Mouse (Mus musculus) cerebellum, adult 9-11 months (tissue): Measurements from ENCODE around the gene Erc2.

Experiments
- DNase-seq: peaks from one replicate; pipeline ENCODE4 v3.0.0; 2022

The Erc2 gene

GRCm38 (mm10) chr14:27778982-27779701, 156.9 kb downstream of the Erc2 start:
- DNase-seq, result no peak

GRCm38 (mm10) chr14:27781221-27781620, 159.0 kb downstream of the Erc2 start:
- DNase-seq, result no peak

GRCm38 (mm10) chr14:27784826-27785225, 162.6 kb downstream of the Erc2 start:
- DNase-seq, result no peak

- no peak for DNase-seq
Measured at GRCm38 (mm10) chr14:27785562-27785961, 163.3 kb downstream of the Erc2 start.

- no peak for DNase-seq
Measured at GRCm38 (mm10) chr14:27789066-27789898, 167.1 kb downstream of the Erc2 start.

- no peak for DNase-seq
Measured at GRCm38 (mm10) chr14:27798184-27798934, 176.1 kb downstream of the Erc2 start.

GRCm38 (mm10) chr14:27800766-27801165, 178.5 kb downstream of the Erc2 start:
- DNase-seq, result no peak

GRCm38 (mm10) chr14:27803961-27804360, 181.7 kb downstream of the Erc2 start:
- DNase-seq, result no peak

- no peak for DNase-seq
Measured at GRCm38 (mm10) chr14:27805064-27805463, 182.8 kb downstream of the Erc2 start.

- peak; percentile 17 for DNase-seq
Measured at GRCm38 (mm10) chr14:27808080-27808479, 185.9 kb downstream of the Erc2 start.

GRCm38 (mm10) chr14:27808523-27809114, 186.4 kb downstream of the Erc2 start:
- DNase-seq, result no peak

GRCm38 (mm10) chr14:27810790-27811189, 188.6 kb downstream of the Erc2 start:
- no peak for DNase-seq

- no peak for DNase-seq
Measured at GRCm38 (mm10) chr14:27811649-27812048, 189.4 kb downstream of the Erc2 start.

- no peak for DNase-seq
Measured at GRCm38 (mm10) chr14:27815739-27816138, 193.5 kb downstream of the Erc2 start.

GRCm38 (mm10) chr14:27818986-27819385, 196.8 kb downstream of the Erc2 start:
- no peak for DNase-seq

- DNase-seq, result peak; percentile 45
Measured at GRCm38 (mm10) chr14:27821801-27822200, 199.6 kb downstream of the Erc2 start.

- DNase-seq, result no peak
Measured at GRCm38 (mm10) chr14:27822566-27822965, 200.3 kb downstream of the Erc2 start.

- no peak for DNase-seq
Measured at GRCm38 (mm10) chr14:27823048-27823447, 200.8 kb downstream of the Erc2 start.

- DNase-seq, result no peak
Measured at GRCm38 (mm10) chr14:27823897-27824296, 201.7 kb downstream of the Erc2 start.

GRCm38 (mm10) chr14:27826829-27827228, 204.6 kb downstream of the Erc2 start:
- no peak for DNase-seq

- no peak for DNase-seq
Measured at GRCm38 (mm10) chr14:27828089-27828488, 205.9 kb downstream of the Erc2 start.

GRCm38 (mm10) chr14:27832196-27832595, 210.0 kb downstream of the Erc2 start:
- no peak for DNase-seq

- no peak for DNase-seq
Measured at GRCm38 (mm10) chr14:27835351-27835750, 213.1 kb downstream of the Erc2 start.
